Mouse (Mus musculus): ENCODE data around the gene Prnp. TPM values are rescaled to one million over a fixed set of nuclear protein-coding genes. Genes with fewer than 3 reads are reported as not detected.

Prnp gene
- polyA plus RNA-seq, 1 experiment from 2014 or later = 102 TPM

DNA sequence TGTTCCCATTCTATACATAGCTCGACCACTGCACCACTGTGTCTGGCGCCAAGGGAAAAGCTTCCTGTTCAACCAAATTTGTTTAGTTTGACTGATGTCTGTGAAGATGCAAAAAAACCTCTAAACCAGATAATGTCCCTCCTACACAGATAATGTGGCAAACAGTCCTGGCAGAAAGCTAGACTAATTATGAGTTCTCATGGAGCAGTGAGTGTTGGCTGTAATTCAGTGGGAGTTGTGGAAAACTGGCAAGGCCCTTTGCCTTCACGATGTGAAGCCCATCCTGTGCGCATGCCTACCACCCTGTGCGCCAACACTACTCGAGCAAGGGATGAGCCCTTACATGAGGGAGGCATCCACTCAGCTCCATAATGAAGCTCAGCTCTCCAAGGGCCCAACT, 36.0 kb downstream of the Prnp start:
- no peaks in the 10 kb centered on the region for H3K9me3 ChIP-seq (ENCODE audit: control insufficient read depth, low read length)
- H3K36me3 ChIP-seq (ENCODE audit: control insufficient read depth, insufficient read depth, low read length) = no peaks in the 10 kb centered on the region
- H3K9ac ChIP-seq (ENCODE audit: low read length) = no peak overlapping the region
- no peak for DNase-seq (ENCODE audit: low spot score)
- no peak for ATAC-seq (ENCODE audit: low FRiP score, low TSS enrichment)
- no peaks in the 10 kb centered on the region for H3K27me3 ChIP-seq (ENCODE audit: control insufficient read depth, insufficient read depth, low read length)
- H3K4me3 ChIP-seq (ENCODE audit: low read depth, low read length) = no peak overlapping the region
- no peak overlapping the region for H3K4me2 ChIP-seq (replicated peaks; ENCODE audit: low read depth)
- WGBS = 76% methylated on average over 6 of the region's 6 CpGs
- H3K4me1 ChIP-seq (replicated peaks; ENCODE audit: control insufficient read depth, insufficient read depth) = no peaks in the 10 kb centered on the region
- no peak for TF ChIP-seq EP300 (optimal IDR thresholded peaks at IDR 0.05)
- no peak for TF ChIP-seq CTCF (IDR thresholded peaks at IDR 0.05; ENCODE audit: low read depth)
- H3K27ac ChIP-seq (replicated peaks) = 0 out of 2 replicates have a peak overlapping the region, but pooled peaks have one; percentile 8

DNA sequence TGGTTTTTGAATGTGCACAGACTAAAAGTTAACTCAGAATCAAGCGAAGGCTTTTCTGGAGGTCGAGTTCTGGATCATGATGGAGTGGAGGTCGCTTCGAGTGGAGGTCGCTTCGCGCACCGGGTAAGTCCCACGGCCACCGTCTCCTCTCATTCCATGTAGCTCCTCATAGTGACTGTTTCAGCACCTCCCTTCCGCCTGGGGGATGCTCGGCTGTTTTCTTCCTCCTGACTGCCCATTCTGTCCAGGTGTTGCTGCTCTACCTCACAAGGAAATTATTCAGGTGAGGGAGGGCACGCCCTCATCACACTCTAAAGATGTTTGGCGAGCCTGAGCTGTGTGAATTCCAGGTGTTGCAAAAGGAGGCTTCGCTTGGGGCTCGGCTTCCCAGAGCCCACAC, 36.6 kb downstream of the Prnp start:
- no peaks in the 10 kb centered on the region for H3K4me1 ChIP-seq (replicated peaks; ENCODE audit: control insufficient read depth, insufficient read depth)
- H3K9ac ChIP-seq (ENCODE audit: low read length) = no peak overlapping the region
- ATAC-seq (ENCODE audit: low FRiP score, low TSS enrichment) (no peak), DNase-seq (ENCODE audit: low spot score) (no peak)
- no peak overlapping the region for H3K4me2 ChIP-seq (replicated peaks; ENCODE audit: low read depth)
- H3K36me3 ChIP-seq (ENCODE audit: control insufficient read depth, insufficient read depth, low read length) = no peaks in the 10 kb centered on the region
- TF ChIP-seq EP300 (optimal IDR thresholded peaks at IDR 0.05) (no peak), CTCF (IDR thresholded peaks at IDR 0.05; ENCODE audit: low read depth) (no peak)
- no peak overlapping the region for H3K27ac ChIP-seq (replicated peaks)
- H3K27me3 ChIP-seq (ENCODE audit: control insufficient read depth, insufficient read depth, low read length) = no peaks in the 10 kb centered on the region
- H3K9me3 ChIP-seq (ENCODE audit: control insufficient read depth, low read length) = no peaks in the 10 kb centered on the region
- H3K4me3 ChIP-seq (ENCODE audit: low read depth, low read length) = no peak overlapping the region
- 82% methylated on average over 16 of the region's 16 CpGs for WGBS

DNA sequence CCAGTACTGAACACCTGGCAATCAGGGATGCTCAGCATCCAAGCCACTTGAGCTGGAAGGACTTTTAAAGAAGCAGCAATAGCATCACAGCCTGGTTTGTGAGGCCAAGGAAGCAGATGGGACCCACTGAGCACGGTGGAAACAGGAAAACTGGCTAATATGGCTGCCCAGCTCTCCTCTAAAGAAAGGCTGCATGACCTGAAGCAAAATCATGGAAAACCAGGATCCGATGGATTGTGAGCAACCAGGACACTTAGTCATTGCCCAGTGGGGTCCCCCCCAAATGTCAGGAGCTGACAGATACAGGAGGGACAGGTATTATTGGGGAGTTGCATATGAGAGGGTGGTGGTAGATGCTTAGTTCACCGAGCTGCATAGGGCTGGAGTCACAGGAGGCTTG, 38.4 kb downstream of the Prnp start:
- TF ChIP-seq EP300 (optimal IDR thresholded peaks at IDR 0.05) = no peak
- no peak for TF ChIP-seq CTCF (IDR thresholded peaks at IDR 0.05; ENCODE audit: low read depth)
- H3K4me1 ChIP-seq (replicated peaks; ENCODE audit: control insufficient read depth, insufficient read depth) = no peaks in the 10 kb centered on the region
- no peak for ATAC-seq (ENCODE audit: low FRiP score, low TSS enrichment)

DNA sequence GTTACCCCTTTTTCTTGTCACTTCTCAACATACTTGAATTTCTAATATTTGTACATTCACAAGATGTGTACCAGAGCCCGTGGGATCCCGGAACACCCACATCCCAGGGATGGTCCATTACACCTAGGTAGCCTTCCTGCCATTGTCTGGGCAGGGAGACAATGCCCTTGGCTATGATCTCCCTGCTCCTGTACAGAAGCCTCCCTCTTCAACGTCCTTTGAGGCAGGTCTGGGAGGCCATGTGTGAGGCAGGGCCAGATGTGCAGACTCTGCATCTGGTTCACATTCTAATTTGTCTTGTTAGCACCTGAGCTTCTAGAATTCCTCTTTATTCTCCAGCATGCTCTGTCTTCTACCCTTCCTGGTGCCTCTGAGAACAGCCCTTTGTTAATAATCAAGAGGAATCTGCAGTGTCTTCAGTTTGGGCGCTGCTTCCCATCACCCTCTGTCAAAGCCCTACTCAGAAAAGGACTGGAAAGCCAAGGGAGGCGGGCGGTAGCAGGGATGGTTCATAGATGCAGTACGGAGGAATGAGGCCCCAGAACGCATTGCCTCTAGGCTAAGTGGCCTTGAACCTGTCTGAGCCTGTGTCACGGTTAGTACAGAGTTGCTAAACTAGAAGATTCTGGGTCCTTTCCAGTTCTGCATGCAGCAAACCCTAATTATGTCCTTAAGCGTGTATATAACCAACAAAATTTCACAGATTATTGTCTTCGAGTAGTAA, 39.4 kb downstream of the Prnp start:
- no peaks in the 10 kb centered on the region for H3K36me3 ChIP-seq (ENCODE audit: control insufficient read depth, insufficient read depth, low read length)
- 63% methylated on average over 11 of the region's 11 CpGs for WGBS
- no peak overlapping the region for H3K4me2 ChIP-seq (replicated peaks; ENCODE audit: low read depth)
- no peaks in the 10 kb centered on the region for H3K4me1 ChIP-seq (replicated peaks; ENCODE audit: control insufficient read depth, insufficient read depth)
- no peak for ATAC-seq (ENCODE audit: low FRiP score, low TSS enrichment)
- TF ChIP-seq CTCF (IDR thresholded peaks at IDR 0.05; ENCODE audit: low read depth) = no peak
- no peak for TF ChIP-seq EP300 (optimal IDR thresholded peaks at IDR 0.05)
- no peak overlapping the region for H3K9ac ChIP-seq (ENCODE audit: low read length)
- H3K4me3 ChIP-seq (ENCODE audit: low read depth, low read length) = no peak overlapping the region
- H3K27ac ChIP-seq (replicated peaks) = no peak overlapping the region
- no peaks in the 10 kb centered on the region for H3K27me3 ChIP-seq (ENCODE audit: control insufficient read depth, insufficient read depth, low read length)
- no peak for DNase-seq (ENCODE audit: low spot score)
- H3K9me3 ChIP-seq (ENCODE audit: control insufficient read depth, low read length) = no peaks in the 10 kb centered on the region

More for the DNA sequence above, 38.4 kb downstream of the Prnp start:
- Histone ChIP-seq H3K9ac (ENCODE audit: low read length) (no peak overlapping the region), H3K4me3 (ENCODE audit: low read depth, low read length) (no peak overlapping the region), H3K27ac (replicated peaks) (no peak overlapping the region), H3K27me3 (ENCODE audit: control insufficient read depth, insufficient read depth, low read length) (no peaks in the 10 kb centered on the region), H3K4me2 (replicated peaks; ENCODE audit: low read depth) (no peak overlapping the region), H3K9me3 (ENCODE audit: control insufficient read depth, low read length) (no peaks in the 10 kb centered on the region), H3K36me3 (ENCODE audit: control insufficient read depth, insufficient read depth, low read length) (no peaks in the 10 kb centered on the region)
- DNase-seq (ENCODE audit: low spot score) = no peak
- WGBS = 62% methylated on average over 3 of the region's 3 CpGs

DNA sequence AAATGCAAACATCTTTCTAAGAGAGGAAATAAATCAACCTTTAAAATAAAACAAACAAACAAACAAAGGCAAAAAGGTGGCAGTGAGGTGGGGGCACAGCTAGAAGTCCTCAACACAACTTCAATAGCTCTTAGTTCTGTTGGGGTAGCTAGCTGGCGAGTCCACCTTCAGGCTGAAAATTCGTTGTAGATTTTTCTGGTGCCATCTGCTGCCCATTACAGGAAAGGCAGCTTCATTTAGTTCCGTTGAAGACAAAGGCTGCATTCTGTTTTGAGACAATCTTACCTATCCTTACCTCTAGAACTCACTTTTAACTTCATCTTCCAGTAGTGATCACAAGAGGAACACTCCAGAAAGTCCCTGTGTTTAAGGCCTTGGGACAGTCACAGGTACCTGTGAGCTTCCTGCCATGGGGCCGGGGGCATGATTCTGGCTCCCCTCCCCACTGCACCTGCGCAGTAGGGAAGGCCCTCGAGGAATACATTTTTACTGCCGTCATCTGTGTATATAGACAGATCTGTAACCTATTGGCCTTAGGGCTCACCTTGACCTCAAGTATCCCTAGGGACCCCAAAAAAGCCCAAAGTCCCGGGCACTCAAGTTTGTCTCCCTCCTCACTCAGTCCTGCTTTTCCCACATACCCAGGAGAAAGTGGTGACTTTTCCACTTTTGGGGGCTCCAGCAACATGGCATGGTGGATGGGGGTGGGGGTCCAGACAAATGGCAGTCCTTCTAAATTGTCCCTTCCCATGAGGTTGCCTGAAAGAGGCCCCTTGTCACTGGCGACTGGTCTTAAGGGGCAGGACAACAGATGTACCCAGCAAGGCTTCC, 40.3 kb downstream of the Prnp start:
- Histone ChIP-seq H3K27ac (replicated peaks) (no peak overlapping the region), H3K36me3 (ENCODE audit: control insufficient read depth, insufficient read depth, low read length) (no peaks in the 10 kb centered on the region), H3K4me2 (replicated peaks; ENCODE audit: low read depth) (no peak overlapping the region), H3K27me3 (ENCODE audit: control insufficient read depth, insufficient read depth, low read length) (no peaks in the 10 kb centered on the region), H3K4me3 (ENCODE audit: low read depth, low read length) (no peak overlapping the region), H3K4me1 (replicated peaks; ENCODE audit: control insufficient read depth, insufficient read depth) (no peaks in the 10 kb centered on the region), H3K9me3 (ENCODE audit: control insufficient read depth, low read length) (no peaks in the 10 kb centered on the region), H3K9ac (ENCODE audit: low read length) (no peak overlapping the region)
- WGBS = 41% methylated on average over 9 of the region's 9 CpGs
- peak; percentile 84 for TF ChIP-seq CTCF (IDR thresholded peaks at IDR 0.05; ENCODE audit: low read depth)
- TF ChIP-seq EP300 (optimal IDR thresholded peaks at IDR 0.05) = no peak
- ATAC-seq (ENCODE audit: low FRiP score, low TSS enrichment) (no peak), DNase-seq (ENCODE audit: low spot score) (peak; percentile 53)

Measured in stomach, postnatal 0 days (tissue).